Mouse (Mus musculus) heart, postnatal 0 days (tissue): Measurements from ENCODE around the gene Nup210l.

ENCODE experiments used
- CTCF ChIP-seq: IDR thresholded peaks from 2 replicates; pipeline ENCODE4 v1.5.1; 2016; ENCODE audit warnings: antibody characterized with exemption, control low read depth, low read depth
- EP300 ChIP-seq: IDR thresholded peaks from 2 replicates; pipeline ENCODE4 v1.6.1; 2016; ENCODE audit warnings: antibody characterized with exemption, low read depth

GRCm38 (mm10) chr3:90080498-90080863, 23.5 kb upstream of the Nup210l start:
- TF ChIP-seq CTCF (no peak), EP300 (no peak)
